Mouse (Mus musculus) heart, postnatal 0 days (tissue): ENCODE results near the gene Cux1. TPM values are rescaled to one million over a fixed set of nuclear protein-coding genes. Genes with fewer than 3 reads are reported as not detected.

Experiments used
- ATAC-seq: fragments of 200-750 bp; cut with Nextera tagmentation; 2 replicates; pipeline ENCODE4 v1.8.0; 2017; ENCODE audit warnings: low read depth, moderate number of reproducible peaks, moderate library complexity; ENCODE audit not compliant: insufficient read depth
- DNase-seq: peaks from one replicate; pipeline ENCODE4 v3.0.0-alpha.2; 2016; ENCODE audit warnings: low spot score
- H3K27ac ChIP-seq: fragments of 300-500 bp; sonication (generic); 2 replicates; pipeline ENCODE4 v1.5.1; 2014; ENCODE audit warnings: low read depth, mild to moderate bottlenecking
- H3K27me3 ChIP-seq: fragments of 300-500 bp; sonication (generic); 2 replicates; pipeline ENCODE4 v1.6.1; 2014; ENCODE audit warnings: low read length, mixed read lengths; ENCODE audit not compliant: control insufficient read depth, insufficient read depth
- H3K36me3 ChIP-seq: fragments of 300-500 bp; sonication (generic); replicated peaks from 2 replicates; pipeline ENCODE4 v1.6.1; 2014; ENCODE audit warnings: low read length, mixed read lengths; ENCODE audit not compliant: control insufficient read depth, insufficient read depth
- H3K4me1 ChIP-seq: fragments of 300-500 bp; sonication (generic); 2 replicates; pipeline ENCODE4 v1.6.1; 2014; ENCODE audit warnings: antibody characterized with exemption; ENCODE audit not compliant: control insufficient read depth, insufficient read depth
- H3K4me2 ChIP-seq: fragments of 300-500 bp; sonication (generic); 2 replicates; pipeline ENCODE4 v1.6.1; 2014; ENCODE audit warnings: low read depth, mild to moderate bottlenecking, low read length, moderate library complexity
- H3K4me3 ChIP-seq: fragments of 300-500 bp; sonication (generic); 2 replicates; pipeline ENCODE4 v1.5.1; 2014; ENCODE audit warnings: low read depth, low read length
- H3K9ac ChIP-seq: fragments of 300-500 bp; sonication (generic); replicated peaks from 2 replicates; pipeline ENCODE4 v1.6.1; 2014; ENCODE audit warnings: low read depth, low read length, mixed read lengths
- H3K9me3 ChIP-seq: fragments of 300-500 bp; sonication (generic); replicated peaks from 2 replicates; pipeline ENCODE4 v1.6.1; 2016; ENCODE audit warnings: low read length; ENCODE audit not compliant: control insufficient read depth
- CTCF ChIP-seq: IDR thresholded peaks from 2 replicates; pipeline ENCODE4 v1.5.1; 2016; ENCODE audit warnings: antibody characterized with exemption, control low read depth, low read depth
- EP300 ChIP-seq: IDR thresholded peaks from 2 replicates; pipeline ENCODE4 v1.6.1; 2016; ENCODE audit warnings: antibody characterized with exemption, low read depth
- WGBS: fragments of 180-500 bp; shearing (Covaris S2); extraction: QIAGEN DNeasy Blood & Tissue Kit; methylation state at CpG from one replicate; pipeline ENCODE4 v1.1.7; 2014; 5-methylcytosine and 5-hydroxymethylcytosine counted together
- microRNA-seq: library from miRNA; unstranded; fragments of <30 nt; microRNA quantifications from one replicate; pipeline ENCODE4, GENCODE M21; 2016
- polyA plus RNA-seq: library from polyadenylated mRNA; unstranded; fragments of >200 nt; fragmentation: Nextera tagmentation; extraction: Ambion mirVana; gene quantifications from 2 replicates; pipeline ENCODE4 v1.2.1, GENCODE M21; 2015
- total RNA-seq: library from RNA; depleted of rRNA; stranded (reverse); fragments of >200 nt; gene quantifications from 2 replicates; pipeline ENCODE4 v1.2.3, GENCODE M21; 2014; ENCODE audit warnings: low replicate concordance; rRNA removed

The Cux1 gene
- total and polyA plus RNA-seq, 2 experiments from 2014 or later: 50.7 to 89.5 TPM

GRCm38 (mm10) chr5:136199526-136199925 is 367.8 kb downstream of the Cux1 start:
- H3K36me3 ChIP-seq: peaks cover 23% of the 10 kb centered on the region
- TF ChIP-seq CTCF (no peak), EP300 (no peak)
- H3K4me2 ChIP-seq: peak overlapping the region; percentile 83
- WGBS: 33% methylated on average over 11 of the region's 11 CpGs
- H3K9me3 ChIP-seq: no peaks in the 10 kb centered on the region
- H3K9ac ChIP-seq: peak overlapping the region; percentile 94; the same call in 1 of the 2 replicates
- peaks cover 8% of the 10 kb centered on the region; the same call in 1 of the 2 replicates for H3K4me1 ChIP-seq
- DNase-seq (no peak), ATAC-seq (no peak)
- no peaks in the 10 kb centered on the region for H3K27me3 ChIP-seq
- peak overlapping the region; percentile 97 for H3K4me3 ChIP-seq
- H3K27ac ChIP-seq: peak overlapping the region; percentile 88

- H3K4me3 ChIP-seq: peak within 1 kb of the TSS; percentile 97
- 0 out of 2 replicates have a peak, but pooled peaks have one; percentile 23 for TF ChIP-seq EP300
- no peak for TF ChIP-seq CTCF
- H3K9ac ChIP-seq: peak within 1 kb of the TSS; percentile 94
- DNase-seq (peak; percentile 92), ATAC-seq (peak; percentile 91)
- no peaks in the 10 kb centered on the region for H3K9me3 ChIP-seq
- H3K27ac ChIP-seq: peak within 1 kb of the TSS; percentile 88
- WGBS: under 1% methylated on average over 62 of the region's 62 CpGs
- peak within 1 kb of the TSS; percentile 83 for H3K4me2 ChIP-seq
- H3K36me3 ChIP-seq: peaks cover 30% of the 10 kb centered on the region
- H3K4me1 ChIP-seq: peaks cover 8% of the 10 kb centered on the region; the same call in 1 of the 2 replicates
- H3K27me3 ChIP-seq: no peaks in the 10 kb centered on the region
Observed at GRCm38 (mm10) chr5:136198474-136199391, 368.6 kb downstream of the Cux1 start, which contains the start of gene Prkrip1. TSS of gene Prkrip1 (minus strand) at chr5:136198963.

Small RNAs within 50 kb of the gene (microRNA-seq; reads per million reads assigned to microRNA genes)
- not detected for gene Mir721

Other genes with a start within 250 kb of the Cux1 start
- gene Myl10, start 125.7 kb upstream of the Cux1 start, total RNA-seq: not detected in 2 replicates
- not detected in 2 replicates for gene Myl10, start 125.7 kb upstream of the Cux1 start, polyA plus RNA-seq